Mouse (Mus musculus): ENCODE data around the gene Neurl3. TPM values are rescaled to one million over a fixed set of nuclear protein-coding genes. Genes with fewer than 3 reads are reported as not detected.

Gene Neurl3
- polyA plus RNA-seq, 1 experiment from 2014 or later: 31.0 TPM

DNA sequence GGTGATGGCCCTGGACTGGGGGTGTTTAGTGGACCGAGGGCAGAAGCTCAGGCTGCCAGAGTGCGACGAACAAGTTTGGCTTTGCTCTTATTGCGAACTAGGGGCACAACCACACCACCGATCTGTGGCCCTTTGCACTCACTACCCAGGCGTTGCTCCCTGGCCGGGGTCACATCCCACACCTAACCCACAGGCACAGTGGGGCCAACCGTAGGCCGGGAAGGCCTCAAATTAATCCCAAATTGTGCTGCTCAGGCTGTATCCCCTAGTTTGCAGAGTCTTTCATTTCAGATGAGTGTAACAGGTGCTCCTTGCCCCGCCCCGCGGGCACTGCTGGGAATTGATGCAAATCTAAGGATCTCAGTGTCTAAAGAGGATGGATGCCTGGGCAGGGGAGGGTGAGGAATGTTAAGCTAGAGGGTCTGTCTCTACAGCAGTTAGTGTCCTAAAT lies 34.0 kb upstream of the Neurl3 start:
- Histone ChIP-seq H3K27ac (ENCODE audit: low read length) (no peak overlapping the region), H3K27me3 (replicated peaks; ENCODE audit: control insufficient read depth, insufficient read depth, low read length) (peaks cover 15% of the 10 kb centered on the region; the same call in 1 of the 2 replicates)
- WGBS: 10% methylated on average over 12 of the region's 12 CpGs

DNA sequence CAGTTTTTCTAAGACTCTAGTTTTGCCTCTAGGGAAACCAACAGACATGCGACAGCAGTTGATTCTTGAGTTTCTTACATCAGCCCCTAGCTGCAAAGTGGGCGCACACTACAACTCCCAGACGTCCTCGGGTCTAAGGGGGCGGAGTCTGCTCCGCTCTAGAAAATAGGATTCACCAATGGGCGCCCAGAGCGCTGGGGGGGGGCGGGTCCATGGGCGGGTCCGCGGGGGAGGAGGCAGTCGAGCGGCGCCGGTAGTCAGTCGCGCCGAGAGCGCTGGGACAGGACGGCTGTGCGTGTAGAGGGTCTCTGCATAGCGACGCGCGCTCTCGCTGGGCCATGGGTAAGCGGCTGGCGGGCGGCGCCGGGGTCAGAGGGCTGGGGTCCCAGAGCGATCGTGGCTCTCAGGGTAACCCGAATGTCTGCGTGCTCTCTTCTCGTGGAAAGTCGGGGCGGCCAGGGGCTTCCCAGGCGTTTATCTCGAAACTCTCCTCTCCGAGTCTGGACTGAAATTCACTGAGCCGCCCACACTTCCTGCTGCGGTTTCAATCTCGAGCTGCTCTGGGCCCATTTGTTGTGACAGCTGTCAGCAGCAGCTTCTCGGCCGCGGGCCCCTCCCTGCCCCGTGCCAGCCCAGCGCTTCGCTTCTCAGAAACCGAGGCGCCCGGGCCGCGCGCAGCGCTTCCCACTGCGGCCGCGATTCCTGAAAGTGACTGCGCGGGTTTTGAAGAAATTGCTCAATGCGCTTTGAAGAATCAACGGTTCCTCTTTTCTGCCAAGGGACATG lies 33.2 kb upstream of the Neurl3 start, which contains the start of gene Arid5a:
Gene Arid5a, plus strand, starts transcription at position 239 of the 786 bp plus-strand sequence.
- Histone ChIP-seq H3K4me2 (ENCODE audit: low read depth, low read length) (peak within 1 kb of the TSS; percentile 88), H3K27ac (ENCODE audit: low read length) (no peak within 1 kb of the TSS; the same call in 1 of the 2 replicates), H3K4me1 (ENCODE audit: control insufficient read depth, insufficient read depth, low read length) (peaks cover 12% of the 10 kb centered on the region; the same call in 1 of the 2 replicates), H3K9ac (ENCODE audit: low read depth, low read length) (peak within 1 kb of the TSS; percentile 76), H3K36me3 (ENCODE audit: control insufficient read depth, insufficient read depth, low read length) (no peaks in the 10 kb centered on the region), H3K4me3 (ENCODE audit: low read length) (peak within 1 kb of the TSS; percentile 71), H3K27me3 (replicated peaks; ENCODE audit: control insufficient read depth, insufficient read depth, low read length) (peaks cover 17% of the 10 kb centered on the region; the same call in 1 of the 2 replicates), H3K9me3 (ENCODE audit: control insufficient read depth, low read length) (no peaks in the 10 kb centered on the region)
- WGBS: under 1% methylated on average over 63 of the region's 65 CpGs
- peak; percentile 91 for ATAC-seq

More for the DNA sequence above, 34.0 kb upstream of the Neurl3 start:
- Histone ChIP-seq H3K9me3 (ENCODE audit: control insufficient read depth, low read length) (no peaks in the 10 kb centered on the region), H3K4me1 (ENCODE audit: control insufficient read depth, insufficient read depth, low read length) (peaks cover 6% of the 10 kb centered on the region; the same call in 1 of the 2 replicates), H3K4me2 (ENCODE audit: low read depth, low read length) (peak overlapping the region; percentile 88), H3K9ac (ENCODE audit: low read depth, low read length) (peak overlapping the region; percentile 76), H3K36me3 (ENCODE audit: control insufficient read depth, insufficient read depth, low read length) (no peaks in the 10 kb centered on the region), H3K4me3 (ENCODE audit: low read length) (peak overlapping the region; percentile 71)
- no peak for ATAC-seq

DNA sequence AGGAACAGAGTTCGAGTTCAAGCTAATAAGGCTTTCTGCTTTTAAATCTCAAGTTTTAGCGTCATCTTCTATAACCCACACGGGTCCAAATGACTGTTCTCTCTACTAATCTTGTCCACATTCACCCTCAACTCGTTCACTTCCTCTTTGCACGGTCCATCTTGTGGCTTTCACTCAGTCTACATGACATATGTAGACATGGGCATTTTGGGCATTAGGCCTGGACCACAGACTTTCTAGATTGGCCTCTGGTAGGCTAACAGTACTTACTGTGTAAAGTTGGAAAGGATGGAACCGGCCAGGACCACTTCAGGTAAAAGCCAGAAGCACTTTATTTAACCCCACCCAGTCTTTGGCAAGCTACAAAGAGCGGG lies 32.6 kb upstream of the Neurl3 start:
- Histone ChIP-seq H3K4me2 (ENCODE audit: low read depth, low read length) (no peak overlapping the region), H3K4me1 (ENCODE audit: control insufficient read depth, insufficient read depth, low read length) (peaks cover 12% of the 10 kb centered on the region; the same call in 1 of the 2 replicates), H3K36me3 (ENCODE audit: control insufficient read depth, insufficient read depth, low read length) (no peaks in the 10 kb centered on the region), H3K27ac (ENCODE audit: low read length) (no peak overlapping the region), H3K4me3 (ENCODE audit: low read length) (no peak overlapping the region), H3K9ac (ENCODE audit: low read depth, low read length) (no peak overlapping the region), H3K27me3 (replicated peaks; ENCODE audit: control insufficient read depth, insufficient read depth, low read length) (peaks cover 17% of the 10 kb centered on the region; the same call in 1 of the 2 replicates), H3K9me3 (ENCODE audit: control insufficient read depth, low read length) (no peaks in the 10 kb centered on the region)
- peak; percentile 14 for ATAC-seq
- 69% methylated on average over 7 of the region's 7 CpGs for WGBS

DNA sequence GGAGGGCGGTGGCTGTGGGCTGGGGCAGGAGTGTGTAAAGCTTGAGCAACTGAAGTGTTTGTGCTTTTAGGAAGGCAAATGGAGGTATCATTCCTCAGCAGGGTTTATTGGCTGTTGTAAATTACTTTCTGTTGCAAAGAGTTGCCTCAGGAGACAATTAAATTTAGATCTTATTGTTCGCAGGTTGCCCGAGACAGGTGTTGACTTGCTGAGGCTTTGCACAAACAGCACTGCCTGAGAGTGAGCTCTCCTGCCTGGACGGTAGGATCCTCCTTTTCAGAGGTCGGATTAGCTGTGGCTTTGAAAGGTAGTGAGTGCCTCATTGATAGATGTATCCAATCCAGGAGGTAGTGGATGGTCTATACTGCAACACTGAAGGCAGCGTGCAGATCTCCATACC lies 31.6 kb upstream of the Neurl3 start:
- Histone ChIP-seq H3K9ac (ENCODE audit: low read depth, low read length) (no peak overlapping the region), H3K4me1 (ENCODE audit: control insufficient read depth, insufficient read depth, low read length) (peaks cover 12% of the 10 kb centered on the region; the same call in 1 of the 2 replicates), H3K27me3 (replicated peaks; ENCODE audit: control insufficient read depth, insufficient read depth, low read length) (peaks cover 17% of the 10 kb centered on the region; the same call in 1 of the 2 replicates), H3K27ac (ENCODE audit: low read length) (no peak overlapping the region), H3K4me3 (ENCODE audit: low read length) (no peak overlapping the region), H3K4me2 (ENCODE audit: low read depth, low read length) (no peak overlapping the region), H3K9me3 (ENCODE audit: control insufficient read depth, low read length) (no peaks in the 10 kb centered on the region), H3K36me3 (ENCODE audit: control insufficient read depth, insufficient read depth, low read length) (no peaks in the 10 kb centered on the region)
- ATAC-seq: no peak
- 66% methylated on average over 6 of the region's 6 CpGs for WGBS

DNA sequence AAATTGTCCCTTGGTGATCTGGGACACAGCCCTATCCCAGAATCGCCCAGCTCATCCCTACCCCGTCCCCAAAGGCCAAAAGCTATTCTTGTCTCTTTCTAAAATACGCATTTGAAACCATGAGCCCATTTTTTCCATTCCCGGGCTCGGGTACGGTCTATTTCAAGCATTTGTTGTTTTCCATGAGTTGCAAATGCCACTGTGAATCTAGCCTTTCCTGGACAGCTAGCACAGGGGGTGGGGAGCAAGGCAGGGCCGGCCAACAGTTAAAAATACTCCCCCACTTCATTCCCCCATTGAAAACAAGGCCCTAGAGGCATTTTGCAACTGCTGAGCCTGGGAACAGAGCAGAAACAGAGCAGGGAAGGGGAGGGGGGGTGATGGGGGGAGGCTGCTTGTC lies 30.3 kb upstream of the Neurl3 start:
- H3K9ac ChIP-seq (ENCODE audit: low read depth, low read length): no peak overlapping the region
- no peak for ATAC-seq
- peaks cover 12% of the 10 kb centered on the region; the same call in 1 of the 2 replicates for H3K4me1 ChIP-seq (ENCODE audit: control insufficient read depth, insufficient read depth, low read length)
- H3K27me3 ChIP-seq (replicated peaks; ENCODE audit: control insufficient read depth, insufficient read depth, low read length): peaks cover 12% of the 10 kb centered on the region; the same call in 1 of the 2 replicates
- no peak overlapping the region for H3K27ac ChIP-seq (ENCODE audit: low read length)
- H3K36me3 ChIP-seq (ENCODE audit: control insufficient read depth, insufficient read depth, low read length): no peaks in the 10 kb centered on the region
- H3K9me3 ChIP-seq (ENCODE audit: control insufficient read depth, low read length): no peaks in the 10 kb centered on the region
- H3K4me2 ChIP-seq (ENCODE audit: low read depth, low read length): no peak overlapping the region
- H3K4me3 ChIP-seq (ENCODE audit: low read length): no peak overlapping the region
- WGBS: 67% methylated on average over 7 of the region's 7 CpGs

DNA sequence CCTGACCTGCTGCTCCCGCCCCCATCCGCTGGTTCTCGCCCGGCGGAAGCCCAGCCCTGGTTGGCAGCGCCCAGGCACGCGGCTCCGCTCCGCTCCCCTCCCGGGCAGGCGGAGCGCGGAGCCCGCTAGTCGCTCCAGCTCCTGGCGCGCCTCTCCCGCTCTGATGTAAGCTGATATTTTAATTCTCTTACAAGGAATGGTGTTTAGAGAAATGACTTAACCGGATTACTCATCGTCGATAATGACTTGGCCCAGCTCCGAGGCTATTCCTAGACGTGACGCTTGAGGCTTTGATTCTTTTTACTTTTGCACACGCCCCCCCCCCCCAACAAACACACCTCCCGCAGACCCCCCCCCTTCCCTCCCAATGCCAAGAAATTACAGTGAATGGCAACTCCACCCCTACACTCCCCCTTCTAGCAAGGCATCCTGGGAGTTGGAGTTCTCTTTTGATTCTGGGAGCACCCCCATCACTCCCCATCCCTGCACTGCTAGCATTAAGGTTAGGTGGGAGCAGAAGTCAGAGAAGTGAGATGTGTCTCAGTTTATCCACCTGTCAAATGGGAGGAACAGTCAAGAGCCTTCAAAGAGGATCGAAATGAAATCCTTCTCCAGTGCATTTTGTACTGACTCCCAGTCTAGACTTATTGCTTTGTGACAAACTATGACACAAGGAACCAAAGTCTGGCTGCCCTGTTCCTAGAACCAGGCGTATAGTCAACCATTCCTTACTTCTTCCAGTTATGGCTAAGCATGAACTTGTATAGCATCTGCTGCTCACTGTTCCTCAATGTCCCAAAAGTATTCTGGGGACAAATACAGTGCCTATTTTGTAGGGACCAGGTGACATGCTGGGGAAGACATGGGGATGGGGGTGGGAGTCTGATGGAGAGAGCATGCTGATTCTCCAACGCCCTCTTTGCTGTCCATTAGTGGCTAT lies 29.2 kb upstream of the Neurl3 start:
- Histone ChIP-seq H3K4me3 (ENCODE audit: low read length) (peak overlapping the region; percentile 44), H3K4me1 (ENCODE audit: control insufficient read depth, insufficient read depth, low read length) (peaks cover 10% of the 10 kb centered on the region; the same call in 1 of the 2 replicates), H3K27ac (ENCODE audit: low read length) (no peak overlapping the region), H3K36me3 (ENCODE audit: control insufficient read depth, insufficient read depth, low read length) (no peaks in the 10 kb centered on the region), H3K9ac (ENCODE audit: low read depth, low read length) (peak overlapping the region; percentile 56), H3K27me3 (replicated peaks; ENCODE audit: control insufficient read depth, insufficient read depth, low read length) (peaks cover 5% of the 10 kb centered on the region; the same call in 1 of the 2 replicates), H3K9me3 (ENCODE audit: control insufficient read depth, low read length) (no peaks in the 10 kb centered on the region), H3K4me2 (ENCODE audit: low read depth, low read length) (peak overlapping the region; percentile 75)
- WGBS: 9% methylated on average over 30 of the region's 30 CpGs
- peak; percentile 54 for ATAC-seq

DNA sequence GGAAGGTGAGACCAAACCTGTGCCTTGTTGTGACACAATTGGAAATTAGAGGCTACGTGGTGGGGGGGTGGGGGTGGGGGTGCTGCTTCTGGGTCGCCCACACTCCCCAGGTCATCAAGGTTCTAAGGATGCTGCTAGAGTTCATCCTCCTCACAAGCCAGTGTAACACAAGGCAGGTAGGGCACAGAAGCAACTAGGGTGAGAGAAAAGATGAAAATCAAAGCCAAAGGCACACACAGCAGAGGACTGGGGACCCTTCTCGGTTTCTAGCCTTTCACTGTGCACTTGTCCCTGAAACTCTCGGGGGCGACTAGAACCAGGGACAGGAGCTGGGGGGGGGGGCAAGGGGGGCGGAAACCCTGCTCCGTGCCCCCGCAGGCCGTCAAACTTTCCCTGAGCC lies 28.5 kb upstream of the Neurl3 start:
- peak overlapping the region; percentile 44 for H3K4me3 ChIP-seq (ENCODE audit: low read length)
- peak overlapping the region; percentile 75 for H3K4me2 ChIP-seq (ENCODE audit: low read depth, low read length)
- no peak for ATAC-seq
- H3K9me3 ChIP-seq (ENCODE audit: control insufficient read depth, low read length): no peaks in the 10 kb centered on the region
- peaks cover 5% of the 10 kb centered on the region; the same call in 1 of the 2 replicates for H3K27me3 ChIP-seq (replicated peaks; ENCODE audit: control insufficient read depth, insufficient read depth, low read length)
- H3K4me1 ChIP-seq (ENCODE audit: control insufficient read depth, insufficient read depth, low read length): peaks cover 6% of the 10 kb centered on the region; the same call in 1 of the 2 replicates
- no peaks in the 10 kb centered on the region for H3K36me3 ChIP-seq (ENCODE audit: control insufficient read depth, insufficient read depth, low read length)
- WGBS: 12% methylated on average over 9 of the region's 9 CpGs
- H3K9ac ChIP-seq (ENCODE audit: low read depth, low read length): peak overlapping the region; percentile 56
- no peak overlapping the region for H3K27ac ChIP-seq (ENCODE audit: low read length)

DNA sequence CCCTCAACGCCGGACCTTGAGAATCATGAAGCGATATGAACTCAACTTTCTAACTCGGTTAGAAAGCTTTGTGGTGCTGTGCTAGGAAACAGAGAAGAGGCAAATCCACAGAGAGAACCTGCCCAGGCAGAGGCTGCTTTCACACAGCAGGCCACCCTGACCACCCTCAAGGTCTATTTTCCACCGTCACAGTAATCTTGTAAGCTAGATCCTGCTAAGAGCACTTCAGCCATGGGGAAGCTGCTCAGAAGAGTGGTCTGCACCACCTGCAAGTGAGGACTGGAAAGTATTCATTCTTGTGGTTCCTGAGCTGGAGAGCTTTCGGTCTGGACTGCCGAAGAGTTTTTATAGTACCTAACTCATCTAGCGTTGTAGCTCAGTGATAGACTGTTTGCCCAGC lies 27.8 kb upstream of the Neurl3 start:
- H3K9ac ChIP-seq (ENCODE audit: low read depth, low read length): no peak overlapping the region
- H3K27me3 ChIP-seq (replicated peaks; ENCODE audit: control insufficient read depth, insufficient read depth, low read length): peaks cover 5% of the 10 kb centered on the region; the same call in 1 of the 2 replicates
- ATAC-seq: no peak
- no peaks in the 10 kb centered on the region for H3K36me3 ChIP-seq (ENCODE audit: control insufficient read depth, insufficient read depth, low read length)
- H3K4me2 ChIP-seq (ENCODE audit: low read depth, low read length): no peak overlapping the region
- H3K4me1 ChIP-seq (ENCODE audit: control insufficient read depth, insufficient read depth, low read length): peaks cover 6% of the 10 kb centered on the region; the same call in 1 of the 2 replicates
- H3K27ac ChIP-seq (ENCODE audit: low read length): no peak overlapping the region
- no peaks in the 10 kb centered on the region for H3K9me3 ChIP-seq (ENCODE audit: control insufficient read depth, low read length)
- H3K4me3 ChIP-seq (ENCODE audit: low read length): no peak overlapping the region
- WGBS: 78% methylated on average over 8 of the region's 8 CpGs

DNA sequence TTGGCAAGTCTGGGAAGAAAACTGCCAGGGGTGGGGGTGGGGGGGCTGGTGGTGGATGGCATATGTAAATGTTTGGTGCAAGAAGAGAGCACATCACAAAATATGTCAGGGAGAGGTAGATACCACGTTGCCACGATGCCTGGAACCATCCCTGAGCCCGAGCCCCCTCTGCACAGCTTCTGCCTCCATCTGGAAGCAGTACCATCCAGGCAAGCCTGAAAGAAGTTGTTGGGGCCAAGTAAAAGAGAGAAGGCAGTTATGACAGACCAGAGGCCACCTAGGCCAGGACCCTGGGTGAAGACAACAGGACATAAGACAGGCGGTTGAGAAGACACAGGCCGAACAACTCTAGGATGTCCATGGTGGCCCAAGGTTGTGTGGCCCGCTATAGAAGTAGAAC lies 26.0 kb upstream of the Neurl3 start:
- no peak for ATAC-seq
- H3K4me2 ChIP-seq (ENCODE audit: low read depth, low read length): no peak overlapping the region
- WGBS: 90% methylated on average over 6 of the region's 6 CpGs
- H3K27ac ChIP-seq (ENCODE audit: low read length): no peak overlapping the region
- H3K9ac ChIP-seq (ENCODE audit: low read depth, low read length): no peak overlapping the region
- no peaks in the 10 kb centered on the region for H3K9me3 ChIP-seq (ENCODE audit: control insufficient read depth, low read length)
- H3K4me3 ChIP-seq (ENCODE audit: low read length): no peak overlapping the region
- no peaks in the 10 kb centered on the region for H3K36me3 ChIP-seq (ENCODE audit: control insufficient read depth, insufficient read depth, low read length)
- peaks cover 6% of the 10 kb centered on the region; the same call in 1 of the 2 replicates for H3K4me1 ChIP-seq (ENCODE audit: control insufficient read depth, insufficient read depth, low read length)
- H3K27me3 ChIP-seq (replicated peaks; ENCODE audit: control insufficient read depth, insufficient read depth, low read length): peaks cover 5% of the 10 kb centered on the region; the same call in 1 of the 2 replicates
